Mouse (Mus musculus): Measurements from ENCODE around the gene Myod1. TPM values are rescaled to one million over a fixed set of nuclear protein-coding genes. Genes with fewer than 3 reads are reported as not detected.

Myod1 gene
- total RNA-seq (2021) (not detected), polyA plus RNA-seq (2012; rRNA removed) (not detected in 2 replicates)
- long read RNA-seq = 0 reads

GRCm38 (mm10) chr7:46376172-46377007 is at the start of gene Myod1:
Gene Myod1, plus strand, starts transcription at chr7:46376474.
- Histone ChIP-seq H3K36me3 (ENCODE audit: control insufficient read depth, insufficient read depth, low read length) (no peaks in the 10 kb centered on the region), H3K4me1 (ENCODE audit: control insufficient read depth, insufficient read depth, low read length) (no peaks in the 10 kb centered on the region), H3K27ac (no peak within 1 kb of the TSS), H3K9ac (ENCODE audit: low read depth, low read length) (no peak within 1 kb of the TSS), H3K4me3 (no peak within 1 kb of the TSS), H3K79me2 (replicated peaks; ENCODE audit: control insufficient read depth, insufficient read depth, low read length) (no peaks in the 10 kb centered on the region), H3K27me3 (ENCODE audit: control insufficient read depth, insufficient read depth, low read length) (peaks cover 6% of the 10 kb centered on the region)
- TF ChIP-seq EP300 (IDR thresholded peaks at IDR 0.05; ENCODE audit: insufficient read depth, low read depth, low read length) (no peak), POLR2A (IDR thresholded peaks at IDR 0.05; ENCODE audit: insufficient read depth, low read depth, low read length) (no peak), CTCF (IDR thresholded peaks at IDR 0.05) (no peak)
- intact Hi-C loops (cut with DNase I) = no loop called here
- 7% methylated on average over 44 of the region's 44 CpGs for WGBS
- no peak for DNase-seq

- TF ChIP-seq CTCF (IDR thresholded peaks at IDR 0.05) = no peak
- no peak for TF ChIP-seq EP300 (IDR thresholded peaks at IDR 0.05; ENCODE audit: insufficient read depth, low read depth, low read length)
- no peak for TF ChIP-seq POLR2A (IDR thresholded peaks at IDR 0.05; ENCODE audit: insufficient read depth, low read depth, low read length)
- no peak for DNase-seq
- H3K9ac ChIP-seq (ENCODE audit: low read depth, low read length) = no peak overlapping the region
- H3K27me3 ChIP-seq (ENCODE audit: control insufficient read depth, insufficient read depth, low read length) = no peaks in the 10 kb centered on the region; the same call in 1 of the 2 replicates
- H3K27ac ChIP-seq = no peak overlapping the region
- H3K4me1 ChIP-seq (ENCODE audit: control insufficient read depth, insufficient read depth, low read length) = no peaks in the 10 kb centered on the region
- 41% methylated on average over 4 of the region's 4 CpGs for WGBS
- no peaks in the 10 kb centered on the region for H3K79me2 ChIP-seq (replicated peaks; ENCODE audit: control insufficient read depth, insufficient read depth, low read length)
- intact Hi-C loops (cut with DNase I) = no loop called here
- no peaks in the 10 kb centered on the region for H3K36me3 ChIP-seq (ENCODE audit: control insufficient read depth, insufficient read depth, low read length)
- H3K4me3 ChIP-seq = no peak overlapping the region
Observed at GRCm38 (mm10) chr7:46327896-46328295, 48.4 kb upstream of the Myod1 start.

- Histone ChIP-seq H3K4me3 (no peak overlapping the region), H3K9ac (ENCODE audit: low read depth, low read length) (no peak overlapping the region), H3K27me3 (ENCODE audit: control insufficient read depth, insufficient read depth, low read length) (no peaks in the 10 kb centered on the region), H3K4me1 (ENCODE audit: control insufficient read depth, insufficient read depth, low read length) (no peaks in the 10 kb centered on the region), H3K27ac (no peak overlapping the region), H3K79me2 (replicated peaks; ENCODE audit: control insufficient read depth, insufficient read depth, low read length) (no peaks in the 10 kb centered on the region), H3K36me3 (ENCODE audit: control insufficient read depth, insufficient read depth, low read length) (no peaks in the 10 kb centered on the region)
- DNase-seq = no peak
- TF ChIP-seq EP300 (IDR thresholded peaks at IDR 0.05; ENCODE audit: insufficient read depth, low read depth, low read length) (no peak), POLR2A (IDR thresholded peaks at IDR 0.05; ENCODE audit: insufficient read depth, low read depth, low read length) (no peak), CTCF (IDR thresholded peaks at IDR 0.05) (no peak)
- WGBS = 85% methylated on average over 9 of the region's 9 CpGs
- intact Hi-C loops (cut with DNase I) = no loop called here
Observed at GRCm38 (mm10) chr7:46337397-46337796, 38.9 kb upstream of the Myod1 start.

GRCm38 (mm10) chr7:46339818-46340217 is 36.5 kb upstream of the Myod1 start:
- Histone ChIP-seq H3K27me3 (ENCODE audit: control insufficient read depth, insufficient read depth, low read length) (no peaks in the 10 kb centered on the region), H3K4me1 (ENCODE audit: control insufficient read depth, insufficient read depth, low read length) (no peaks in the 10 kb centered on the region), H3K9ac (ENCODE audit: low read depth, low read length) (no peak overlapping the region), H3K79me2 (replicated peaks; ENCODE audit: control insufficient read depth, insufficient read depth, low read length) (no peaks in the 10 kb centered on the region), H3K27ac (no peak overlapping the region), H3K4me3 (no peak overlapping the region), H3K36me3 (ENCODE audit: control insufficient read depth, insufficient read depth, low read length) (no peaks in the 10 kb centered on the region)
- no peak for DNase-seq
- no peak for TF ChIP-seq EP300 (IDR thresholded peaks at IDR 0.05; ENCODE audit: insufficient read depth, low read depth, low read length)
- TF ChIP-seq CTCF (IDR thresholded peaks at IDR 0.05) = no peak
- no peak for TF ChIP-seq POLR2A (IDR thresholded peaks at IDR 0.05; ENCODE audit: insufficient read depth, low read depth, low read length)
- WGBS = 36% methylated on average over 3 of the region's 3 CpGs
- intact Hi-C loops (cut with DNase I) = no loop called here

- Histone ChIP-seq H3K27ac (no peak overlapping the region), H3K79me2 (replicated peaks; ENCODE audit: control insufficient read depth, insufficient read depth, low read length) (no peaks in the 10 kb centered on the region), H3K27me3 (ENCODE audit: control insufficient read depth, insufficient read depth, low read length) (no peaks in the 10 kb centered on the region), H3K4me3 (no peak overlapping the region), H3K9ac (ENCODE audit: low read depth, low read length) (no peak overlapping the region), H3K36me3 (ENCODE audit: control insufficient read depth, insufficient read depth, low read length) (no peaks in the 10 kb centered on the region), H3K4me1 (ENCODE audit: control insufficient read depth, insufficient read depth, low read length) (no peaks in the 10 kb centered on the region)
- intact Hi-C loops (cut with DNase I) = no loop called here
- no peak for DNase-seq
- TF ChIP-seq EP300 (IDR thresholded peaks at IDR 0.05; ENCODE audit: insufficient read depth, low read depth, low read length) = no peak
- WGBS = 72% methylated on average over 5 of the region's 5 CpGs
Observed at GRCm38 (mm10) chr7:46340295-46340694, 36.0 kb upstream of the Myod1 start.

- TF ChIP-seq EP300 (IDR thresholded peaks at IDR 0.05; ENCODE audit: insufficient read depth, low read depth, low read length) (no peak), CTCF (IDR thresholded peaks at IDR 0.05) (no peak), POLR2A (IDR thresholded peaks at IDR 0.05; ENCODE audit: insufficient read depth, low read depth, low read length) (no peak)
- Histone ChIP-seq H3K4me1 (ENCODE audit: control insufficient read depth, insufficient read depth, low read length) (no peaks in the 10 kb centered on the region), H3K4me3 (no peak overlapping the region), H3K36me3 (ENCODE audit: control insufficient read depth, insufficient read depth, low read length) (no peaks in the 10 kb centered on the region), H3K79me2 (replicated peaks; ENCODE audit: control insufficient read depth, insufficient read depth, low read length) (no peaks in the 10 kb centered on the region), H3K27ac (no peak overlapping the region), H3K9ac (ENCODE audit: low read depth, low read length) (no peak overlapping the region), H3K27me3 (ENCODE audit: control insufficient read depth, insufficient read depth, low read length) (no peaks in the 10 kb centered on the region)
- intact Hi-C loops (cut with DNase I) = no loop called here
- DNase-seq = no peak
- WGBS = 81% methylated on average over 9 of the region's 9 CpGs
Observed at GRCm38 (mm10) chr7:46341471-46341870, 34.8 kb upstream of the Myod1 start.
